Mouse (Mus musculus): Measurements from ENCODE around the gene Net1. TPM values are rescaled to one million over a fixed set of nuclear protein-coding genes. Genes with fewer than 3 reads are reported as not detected.
"Not testable (repeated sequence)": the region's sequence is repeated elsewhere in the genome, so short reads cannot be mapped to it uniquely, and the experiment has no call there.

Net1 gene
- polyA plus RNA-seq, 1 experiment: 7.9 TPM

GRCm38 (mm10) chr13:3910356-3910755 lies 7.7 kb downstream of the Net1 start:
- no peaks in the 10 kb centered on the region for H3K4me1 ChIP-seq
- TF ChIP-seq FLI1 (IDR thresholded peaks at IDR 0.05; ENCODE audit: low read length): no peak
- TF ChIP-seq GATA1 (IDR thresholded peaks at IDR 0.05; ENCODE audit: borderline replicate concordance, low read length): no peak
- H3K4me3 ChIP-seq (replicated peaks): no peak overlapping the region
- peaks cover 36% of the 10 kb centered on the region for H3K36me3 ChIP-seq (replicated peaks; ENCODE audit: low read length)
- no peaks in the 10 kb centered on the region for H3K9me3 ChIP-seq
- H3K27me3 ChIP-seq (replicated peaks): no peaks in the 10 kb centered on the region

GRCm38 (mm10) chr13:3908262-3908661 lies 9.8 kb downstream of the Net1 start:
- Histone ChIP-seq H3K9me3 (no peaks in the 10 kb centered on the region), H3K36me3 (replicated peaks; ENCODE audit: low read length) (peaks cover 32% of the 10 kb centered on the region), H3K27me3 (replicated peaks) (no peaks in the 10 kb centered on the region), H3K4me3 (replicated peaks) (no peak overlapping the region), H3K4me1 (no peaks in the 10 kb centered on the region)
- TF ChIP-seq GATA1 (IDR thresholded peaks at IDR 0.05; ENCODE audit: borderline replicate concordance, low read length) (no peak), FLI1 (IDR thresholded peaks at IDR 0.05; ENCODE audit: low read length) (no peak)

- Histone ChIP-seq H3K36me3 (replicated peaks; ENCODE audit: low read length) (peaks cover 33% of the 10 kb centered on the region), H3K9me3 (no peaks in the 10 kb centered on the region), H3K4me1 (no peaks in the 10 kb centered on the region), H3K4me3 (replicated peaks) (no peak overlapping the region), H3K27me3 (replicated peaks) (no peaks in the 10 kb centered on the region)
- TF ChIP-seq FLI1 (IDR thresholded peaks at IDR 0.05; ENCODE audit: low read length) (no peak), GATA1 (IDR thresholded peaks at IDR 0.05; ENCODE audit: borderline replicate concordance, low read length) (no peak)
Measured at GRCm38 (mm10) chr13:3907151-3907696, 10.8 kb downstream of the Net1 start.

GRCm38 (mm10) chr13:3899301-3899700 lies 18.7 kb downstream of the Net1 start:
- no peaks in the 10 kb centered on the region for H3K27me3 ChIP-seq (replicated peaks)
- peaks cover 19% of the 10 kb centered on the region; the same call in 1 of the 2 replicates for H3K4me1 ChIP-seq
- H3K36me3 ChIP-seq (replicated peaks; ENCODE audit: low read length): peaks cover 13% of the 10 kb centered on the region
- H3K4me3 ChIP-seq (replicated peaks): no peak overlapping the region
- no peak for TF ChIP-seq FLI1 (IDR thresholded peaks at IDR 0.05; ENCODE audit: low read length)
- TF ChIP-seq GATA1 (IDR thresholded peaks at IDR 0.05; ENCODE audit: borderline replicate concordance, low read length): no peak
- H3K9me3 ChIP-seq: no peaks in the 10 kb centered on the region

GRCm38 (mm10) chr13:3898202-3898601 lies 19.8 kb downstream of the Net1 start:
- Histone ChIP-seq H3K4me1 (peaks cover 24% of the 10 kb centered on the region), H3K4me3 (replicated peaks) (peak overlapping the region; percentile 81)
- not testable (repeated sequence) for H3K27me3 ChIP-seq (replicated peaks); H3K9me3 ChIP-seq; H3K36me3 ChIP-seq (replicated peaks; ENCODE audit: low read length)

- Histone ChIP-seq H3K4me1 (peaks cover 28% of the 10 kb centered on the region), H3K9me3 (no peaks in the 10 kb centered on the region), H3K36me3 (replicated peaks; ENCODE audit: low read length) (peaks cover 6% of the 10 kb centered on the region), H3K27me3 (replicated peaks) (no peaks in the 10 kb centered on the region), H3K4me3 (replicated peaks) (no peak overlapping the region)
- TF ChIP-seq GATA1 (IDR thresholded peaks at IDR 0.05; ENCODE audit: borderline replicate concordance, low read length) (no peak), FLI1 (IDR thresholded peaks at IDR 0.05; ENCODE audit: low read length) (no peak)
Measured at GRCm38 (mm10) chr13:3896913-3897312, 21.1 kb downstream of the Net1 start.

- Histone ChIP-seq H3K4me3 (replicated peaks) (no peak overlapping the region), H3K4me1 (peaks cover 35% of the 10 kb centered on the region), H3K9me3 (no peaks in the 10 kb centered on the region), H3K36me3 (replicated peaks; ENCODE audit: low read length) (peaks cover 6% of the 10 kb centered on the region), H3K27me3 (replicated peaks) (no peaks in the 10 kb centered on the region)
- no peak for TF ChIP-seq FLI1 (IDR thresholded peaks at IDR 0.05; ENCODE audit: low read length)
Measured at GRCm38 (mm10) chr13:3896032-3896431, 22.0 kb downstream of the Net1 start.

- Histone ChIP-seq H3K4me1 (peaks cover 35% of the 10 kb centered on the region), H3K36me3 (replicated peaks; ENCODE audit: low read length) (peaks cover 6% of the 10 kb centered on the region), H3K4me3 (replicated peaks) (no peak overlapping the region), H3K27me3 (replicated peaks) (no peaks in the 10 kb centered on the region), H3K9me3 (no peaks in the 10 kb centered on the region)
- no peak for TF ChIP-seq FLI1 (IDR thresholded peaks at IDR 0.05; ENCODE audit: low read length)
- TF ChIP-seq GATA1 (IDR thresholded peaks at IDR 0.05; ENCODE audit: borderline replicate concordance, low read length): no peak
Measured at GRCm38 (mm10) chr13:3895397-3895980, 22.5 kb downstream of the Net1 start.

GRCm38 (mm10) chr13:3894549-3894948 lies 23.5 kb downstream of the Net1 start:
- Histone ChIP-seq H3K4me1 (peaks cover 41% of the 10 kb centered on the region), H3K36me3 (replicated peaks; ENCODE audit: low read length) (peaks cover 11% of the 10 kb centered on the region), H3K9me3 (no peaks in the 10 kb centered on the region), H3K27me3 (replicated peaks) (no peaks in the 10 kb centered on the region), H3K4me3 (replicated peaks) (no peak overlapping the region)
- TF ChIP-seq GATA1 (IDR thresholded peaks at IDR 0.05; ENCODE audit: borderline replicate concordance, low read length): no peak
- no peak for TF ChIP-seq FLI1 (IDR thresholded peaks at IDR 0.05; ENCODE audit: low read length)

GRCm38 (mm10) chr13:3893126-3893734 lies 24.8 kb downstream of the Net1 start:
- H3K36me3 ChIP-seq (replicated peaks; ENCODE audit: low read length): peaks cover 20% of the 10 kb centered on the region
- TF ChIP-seq GATA1 (IDR thresholded peaks at IDR 0.05; ENCODE audit: borderline replicate concordance, low read length) (no peak), FLI1 (IDR thresholded peaks at IDR 0.05; ENCODE audit: low read length) (no peak)
- no peaks in the 10 kb centered on the region for H3K9me3 ChIP-seq
- H3K4me3 ChIP-seq (replicated peaks): peak overlapping the region; percentile 91
- peaks cover 38% of the 10 kb centered on the region for H3K4me1 ChIP-seq
- H3K27me3 ChIP-seq (replicated peaks): no peaks in the 10 kb centered on the region
